Mouse (Mus musculus) megakaryocyte, adult 5-6 weeks (primary cell): ENCODE results near the gene Pck2. TPM values are rescaled to one million over a fixed set of nuclear protein-coding genes. Genes with fewer than 3 reads are reported as not detected.

Experiments used
- ATAC-seq: 2 replicates; pipeline ENCODE4 v1.8.0; 2016; ENCODE audit warnings: mild to moderate bottlenecking, inconsistent platforms; ENCODE audit not compliant: poor library complexity, severe bottlenecking
- total RNA-seq, 2 experiments: library from RNA; stranded (forward) in 1 of 2; stranded (reverse) in 1 of 2; fragments of 153-499, 151-499 nt in 1 of 2; fragments of 221-1000, 200-1000 nt in 1 of 2; gene quantifications; 2 replicates each; pipeline versions ENCODE4 v1.2.3 to v1.2.4; 2015 to 2017

The Pck2 gene
- total RNA-seq, 2 experiments from 2014 or later: 11.7 to 30.3 TPM

DNA sequence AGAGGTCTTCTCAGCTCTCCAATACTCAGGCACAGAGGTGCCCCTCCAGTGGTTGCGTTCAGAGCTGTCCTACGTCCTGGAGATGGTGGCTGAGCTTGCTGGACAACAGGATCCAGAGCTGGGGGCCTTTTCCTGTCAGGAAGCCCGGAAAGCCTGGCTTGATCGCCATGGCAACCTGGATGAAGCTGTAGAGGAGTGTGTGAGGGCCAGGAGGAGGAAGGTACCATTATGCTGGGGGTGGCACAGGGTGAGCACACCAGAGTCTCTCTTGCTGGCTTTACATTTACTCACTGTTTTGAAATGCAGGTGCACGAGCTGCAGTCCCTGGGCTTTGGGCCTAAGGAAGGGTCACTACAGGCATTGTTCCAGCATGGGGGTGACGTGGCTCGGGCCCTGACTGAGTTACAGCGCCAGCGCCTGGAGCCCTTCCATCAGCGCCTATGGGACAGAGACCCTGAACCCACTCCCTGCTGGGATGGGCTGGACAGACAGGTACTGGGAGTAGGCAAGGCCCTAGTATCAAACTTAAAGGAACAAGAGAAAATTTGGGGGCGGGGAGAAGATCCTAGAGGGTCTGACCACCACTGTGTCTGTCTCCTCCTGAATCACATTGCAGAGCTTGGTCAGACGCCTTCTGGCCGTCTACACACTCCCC is 56.1 kb downstream of the Pck2 start:
- no peak for ATAC-seq

DNA sequence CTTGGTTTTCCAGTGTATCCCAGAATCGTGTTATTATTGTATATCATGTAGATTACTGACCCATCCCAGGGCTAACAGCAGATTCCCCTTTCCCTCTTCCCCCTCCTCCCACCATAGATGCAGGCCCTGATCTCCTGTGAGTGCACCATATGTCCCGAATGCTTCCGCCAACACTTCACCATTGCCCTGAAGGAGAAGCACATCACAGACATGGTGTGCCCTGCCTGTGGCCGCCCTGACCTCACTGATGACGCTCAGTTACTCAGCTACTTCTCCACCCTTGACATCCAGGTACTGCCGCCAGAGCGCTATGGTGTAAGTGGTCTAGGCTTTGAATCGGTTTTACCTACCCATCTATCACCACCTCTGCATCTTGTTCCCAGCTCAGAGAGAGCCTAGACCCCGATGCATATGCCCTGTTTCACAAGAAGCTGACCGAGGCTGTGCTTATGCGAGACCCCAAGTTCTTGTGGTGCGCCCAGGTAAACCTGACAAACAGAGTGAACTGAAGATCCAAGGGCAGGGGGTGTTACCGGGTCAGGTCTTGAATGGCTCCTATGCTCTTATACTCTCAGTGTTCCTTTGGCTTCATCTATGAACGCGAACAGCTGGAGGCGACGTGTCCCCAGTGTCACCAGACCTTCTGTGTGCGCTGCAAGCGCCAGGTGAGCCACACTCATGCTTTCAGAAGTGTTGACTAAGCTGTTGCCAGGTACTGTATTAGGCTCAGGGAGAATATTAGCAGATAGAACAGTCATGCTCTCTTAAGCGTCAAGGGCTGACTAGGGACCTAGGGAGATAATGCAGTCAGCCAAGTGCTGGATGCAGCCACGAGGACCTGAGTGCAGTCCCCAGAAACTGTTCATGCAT is 58.7 kb downstream of the Pck2 start:
- no peak for ATAC-seq

Other genes starting within 250 kb of the Pck2 start
- 31.2 and 34.4 TPM in 2 replicates for gene Dhrs4, start 61.5 kb upstream of the Pck2 start, total RNA-seq (2015)
- 43.1 and 47.6 TPM in 2 replicates for gene Dhrs4, start 61.5 kb upstream of the Pck2 start, total RNA-seq (2017)
- gene Carmil3, start 49.6 kb upstream of the Pck2 start, total RNA-seq (2015): 0.16 and 1.5 TPM in 2 replicates
- gene Carmil3, start 49.6 kb upstream of the Pck2 start, total RNA-seq (2017): 0.15 TPM in 1 of 2 replicates, not detected in the other
- not detected in 2 replicates for gene Cpne6, start 29.8 kb upstream of the Pck2 start, total RNA-seq (2015)
- not detected in 2 replicates for gene Cpne6, start 29.8 kb upstream of the Pck2 start, total RNA-seq (2017)
- not detected in 2 replicates for gene Nrl, start 15.3 kb upstream of the Pck2 start, total RNA-seq (2015)
- not detected in 2 replicates for gene Nrl, start 15.3 kb upstream of the Pck2 start, total RNA-seq (2017)
- gene Dcaf11, start 19.7 kb downstream of the Pck2 start, total RNA-seq (2015): 41.6 and 47.3 TPM in 2 replicates
- 43.5 and 107 TPM in 2 replicates for gene Dcaf11, start 19.7 kb downstream of the Pck2 start, total RNA-seq (2017)
- 2.1 and 4.1 TPM in 2 replicates for gene A730061H03Rik, start 20.1 kb downstream of the Pck2 start, total RNA-seq (2015)
- 2.6 and 9.3 TPM in 2 replicates for gene A730061H03Rik, start 20.1 kb downstream of the Pck2 start, total RNA-seq (2017)
- gene Fitm1, start 35.4 kb downstream of the Pck2 start, total RNA-seq (2015): 0.33 TPM in 1 of 2 replicates, not detected in the other
- gene Fitm1, start 35.4 kb downstream of the Pck2 start, total RNA-seq (2017): not detected in 2 replicates
- 707 and 794 TPM in 2 replicates for gene Psme1, start 37.9 kb downstream of the Pck2 start, total RNA-seq (2015)
- gene Psme1, start 37.9 kb downstream of the Pck2 start, total RNA-seq (2017): 278 and 305 TPM in 2 replicates
- gene Emc9, start 45.0 kb downstream of the Pck2 start, total RNA-seq (2015): 11.2 and 15.9 TPM in 2 replicates
- gene Emc9, start 45.0 kb downstream of the Pck2 start, total RNA-seq (2017): 8.2 and 10.5 TPM in 2 replicates
- gene Psme2, start 50.8 kb downstream of the Pck2 start, total RNA-seq (2015): 420 and 439 TPM in 2 replicates
- 286 and 332 TPM in 2 replicates for gene Psme2, start 50.8 kb downstream of the Pck2 start, total RNA-seq (2017)
- gene Rnf31, start 51.4 kb downstream of the Pck2 start, total RNA-seq (2015): 27.2 and 42.8 TPM in 2 replicates
- 20.2 and 25.7 TPM in 2 replicates for gene Rnf31, start 51.4 kb downstream of the Pck2 start, total RNA-seq (2017)
- gene Irf9, start 63.3 kb downstream of the Pck2 start, total RNA-seq (2015): 69.7 and 70.9 TPM in 2 replicates
- gene Irf9, start 63.3 kb downstream of the Pck2 start, total RNA-seq (2017): 92.0 and 98.7 TPM in 2 replicates
- 0.42 and 2.2 TPM in 2 replicates for gene Rec8, start 77.8 kb downstream of the Pck2 start, total RNA-seq (2015)
- 0.15 and 2.2 TPM in 2 replicates for gene Rec8, start 77.8 kb downstream of the Pck2 start, total RNA-seq (2017)
- 8.8 and 11.4 TPM in 2 replicates for gene Ipo4, start 95.7 kb downstream of the Pck2 start, total RNA-seq (2015)
- gene Ipo4, start 95.7 kb downstream of the Pck2 start, total RNA-seq (2017): 2.1 and 5.1 TPM in 2 replicates
- 1.3 and 4.3 TPM in 2 replicates for gene Gm49378, start 97.6 kb downstream of the Pck2 start, total RNA-seq (2015)
- gene Gm49378, start 97.6 kb downstream of the Pck2 start, total RNA-seq (2017): 0.84 and 1.7 TPM in 2 replicates
- 35.3 and 41.1 TPM in 2 replicates for gene Tm9sf1, start 103.5 kb downstream of the Pck2 start, total RNA-seq (2015)
- 50.8 and 53.5 TPM in 2 replicates for gene Tm9sf1, start 103.5 kb downstream of the Pck2 start, total RNA-seq (2017)
- gene Tssk4, start 109.9 kb downstream of the Pck2 start, total RNA-seq (2015): 1.0 and 1.4 TPM in 2 replicates
- gene Tssk4, start 109.9 kb downstream of the Pck2 start, total RNA-seq (2017): 0.26 and 0.89 TPM in 2 replicates
- 30.5 and 34.4 TPM in 2 replicates for gene Mdp1, start 120.2 kb downstream of the Pck2 start, total RNA-seq (2015)
- 27.0 and 28.3 TPM in 2 replicates for gene Mdp1, start 120.2 kb downstream of the Pck2 start, total RNA-seq (2017)
- 24.0 and 24.8 TPM in 2 replicates for gene Gmpr2, start 131.7 kb downstream of the Pck2 start, total RNA-seq (2015)
- 26.2 and 29.7 TPM in 2 replicates for gene Gmpr2, start 131.7 kb downstream of the Pck2 start, total RNA-seq (2017)
- 421 and 452 TPM in 2 replicates for gene Nedd8, start 131.9 kb downstream of the Pck2 start, total RNA-seq (2015)
- gene Nedd8, start 131.9 kb downstream of the Pck2 start, total RNA-seq (2017): 297 and 326 TPM in 2 replicates
- gene Tinf2, start 141.6 kb downstream of the Pck2 start, total RNA-seq (2015): 24.2 and 27.2 TPM in 2 replicates
- gene Tinf2, start 141.6 kb downstream of the Pck2 start, total RNA-seq (2017): 25.1 and 39.8 TPM in 2 replicates
- gene Tgm1, start 173.7 kb downstream of the Pck2 start, total RNA-seq (2015): 1.6 and 1.7 TPM in 2 replicates
- 1.0 and 2.1 TPM in 2 replicates for gene Tgm1, start 173.7 kb downstream of the Pck2 start, total RNA-seq (2017)
- 10.0 and 12.5 TPM in 2 replicates for gene Rabggta, start 182.0 kb downstream of the Pck2 start, total RNA-seq (2015)
- 8.5 and 13.7 TPM in 2 replicates for gene Rabggta, start 182.0 kb downstream of the Pck2 start, total RNA-seq (2017)
- gene Dhrs1, start 205.4 kb downstream of the Pck2 start, total RNA-seq (2015): 112 and 121 TPM in 2 replicates
- 44.1 and 55.0 TPM in 2 replicates for gene Dhrs1, start 205.4 kb downstream of the Pck2 start, total RNA-seq (2017)
- 10.4 and 12.2 TPM in 2 replicates for gene Nop9, start 205.4 kb downstream of the Pck2 start, total RNA-seq (2015)
- 11.7 and 13.9 TPM in 2 replicates for gene Nop9, start 205.4 kb downstream of the Pck2 start, total RNA-seq (2017)
- gene Cideb, start 218.2 kb downstream of the Pck2 start, total RNA-seq (2015): 0.27 and 1.5 TPM in 2 replicates
- gene Cideb, start 218.2 kb downstream of the Pck2 start, total RNA-seq (2017): 0.22 TPM in 1 of 2 replicates, not detected in the other
- 0.16 and 0.21 TPM in 2 replicates for gene Ltb4r2, start 221.2 kb downstream of the Pck2 start, total RNA-seq (2015)
- gene Ltb4r2, start 221.2 kb downstream of the Pck2 start, total RNA-seq (2017): 0.33 and 0.53 TPM in 2 replicates
- 41.4 and 46.4 TPM in 2 replicates for gene Ltb4r1, start 225.7 kb downstream of the Pck2 start, total RNA-seq (2015)
- gene Ltb4r1, start 225.7 kb downstream of the Pck2 start, total RNA-seq (2017): 57.4 and 68.0 TPM in 2 replicates
- not detected in 2 replicates for gene Adcy4, start 243.8 kb downstream of the Pck2 start, total RNA-seq (2015)
- gene Adcy4, start 243.8 kb downstream of the Pck2 start, total RNA-seq (2017): 0.15 TPM in 1 of 2 replicates, not detected in the other
- 79.0 and 82.5 TPM in 2 replicates for gene Ripk3, start 248.6 kb downstream of the Pck2 start, total RNA-seq (2015)
- gene Ripk3, start 248.6 kb downstream of the Pck2 start, total RNA-seq (2017): 24.2 and 30.0 TPM in 2 replicates